Mouse (Mus musculus) gastrocnemius, postnatal 4 days (tissue): ENCODE measurements at regions not wholly inside any gene's neighbourhood (a gene's known extent, or its start where the extent isn't known, plus 50 kb on each side); places are given as distances from the start of the nearest gene placed in this dataset.

Experiments used
- DNase-seq, 2 experiments: peaks; one replicate each; pipeline ENCODE4 v3.0.0; 2021 to 2022; ENCODE audit warnings: low spot score in 2 of 2, mixed read lengths in 2 of 2

DNA sequence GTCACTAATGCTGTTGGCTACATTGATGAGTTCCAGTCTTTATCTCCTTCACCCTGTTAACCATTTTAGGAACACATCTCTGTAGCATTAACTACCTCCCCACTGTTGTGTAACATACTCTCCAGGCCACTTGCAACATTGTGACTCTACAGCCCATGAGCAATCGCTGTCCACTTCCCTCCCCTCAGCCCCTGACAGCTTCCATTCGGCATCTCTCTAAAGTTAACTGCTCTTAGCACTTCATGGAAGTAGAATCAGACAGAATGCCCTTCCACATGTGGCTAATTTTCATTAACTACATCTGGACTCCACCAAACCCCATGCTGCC lies 208.3 kb downstream of the Bcl2l11 start:
- DNase-seq, result no peak

DNA sequence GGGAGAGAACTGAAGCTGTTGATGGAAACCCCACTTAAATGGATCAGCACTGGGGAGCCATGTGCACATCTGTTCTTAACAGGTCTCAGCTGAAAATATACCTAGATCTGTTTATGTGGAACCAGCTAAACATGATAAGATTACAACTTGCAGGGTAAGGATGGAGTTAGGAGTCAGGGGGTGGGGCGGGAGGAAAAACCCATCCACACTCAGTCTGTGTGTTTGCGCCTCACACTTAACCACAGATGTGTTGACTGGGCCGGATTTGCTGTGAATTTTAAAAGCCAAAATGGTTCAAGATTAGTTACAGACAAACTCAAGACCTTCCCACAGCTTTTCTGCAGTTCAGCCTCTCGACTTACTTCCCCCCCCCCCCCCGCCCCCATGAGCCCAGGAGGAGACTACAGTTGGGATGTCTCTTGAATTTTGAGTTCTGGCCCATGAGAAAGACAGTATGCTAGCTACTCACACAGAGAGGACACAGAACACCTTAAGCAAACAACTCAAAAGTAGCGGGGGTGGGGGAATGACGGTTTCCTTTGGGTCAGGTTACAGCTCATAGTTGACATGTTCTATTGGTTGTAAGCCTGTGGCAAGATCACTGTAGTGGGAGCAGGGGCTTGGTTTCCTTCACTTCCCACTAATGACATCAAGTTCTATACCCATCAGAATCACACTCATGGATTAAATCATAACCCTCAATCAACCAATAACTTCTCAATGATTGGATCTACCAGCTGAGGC lies 209.1 kb downstream of the Bcl2l11 start:
- DNase-seq, result no peak

DNA sequence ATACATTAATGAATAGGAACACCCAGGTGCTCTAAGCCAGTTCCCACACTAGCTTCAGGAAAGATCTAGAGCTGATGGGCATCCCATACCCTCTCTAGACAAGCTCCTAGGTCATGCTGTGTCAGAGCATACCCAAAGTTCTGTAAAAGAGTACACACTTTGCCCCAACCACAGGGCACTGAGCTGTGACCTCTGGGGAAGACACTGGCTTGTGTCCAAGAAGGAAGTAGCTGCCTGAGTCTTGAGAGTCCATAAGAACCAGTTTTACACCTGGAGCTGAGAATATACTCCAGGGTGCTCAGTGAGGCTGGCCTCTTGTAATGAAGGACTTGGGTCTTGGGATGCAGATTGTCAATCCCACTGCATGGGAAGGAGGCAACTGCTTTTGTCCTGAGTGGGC lies 211.4 kb downstream of the Bcl2l11 start:
- no peak for DNase-seq

DNA sequence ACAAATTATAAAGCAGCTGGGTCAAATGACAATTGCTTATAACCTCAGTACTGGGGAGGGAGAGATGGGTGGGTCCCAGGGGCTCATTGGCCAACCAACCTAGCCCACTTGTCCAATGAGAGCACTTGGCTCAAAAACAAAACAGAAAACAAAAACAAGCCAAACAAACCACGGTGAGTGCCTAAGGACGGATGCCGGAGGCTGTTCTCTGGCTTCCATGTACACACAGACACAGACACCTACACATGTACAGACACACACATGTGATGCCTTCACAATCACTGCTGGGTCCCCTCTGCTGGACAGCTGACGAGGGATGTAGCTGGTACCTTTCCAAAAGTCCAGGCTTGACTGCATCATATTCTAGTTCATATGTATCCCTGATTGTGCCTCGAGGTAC lies 212.0 kb downstream of the Bcl2l11 start:
- no peak for DNase-seq

DNA sequence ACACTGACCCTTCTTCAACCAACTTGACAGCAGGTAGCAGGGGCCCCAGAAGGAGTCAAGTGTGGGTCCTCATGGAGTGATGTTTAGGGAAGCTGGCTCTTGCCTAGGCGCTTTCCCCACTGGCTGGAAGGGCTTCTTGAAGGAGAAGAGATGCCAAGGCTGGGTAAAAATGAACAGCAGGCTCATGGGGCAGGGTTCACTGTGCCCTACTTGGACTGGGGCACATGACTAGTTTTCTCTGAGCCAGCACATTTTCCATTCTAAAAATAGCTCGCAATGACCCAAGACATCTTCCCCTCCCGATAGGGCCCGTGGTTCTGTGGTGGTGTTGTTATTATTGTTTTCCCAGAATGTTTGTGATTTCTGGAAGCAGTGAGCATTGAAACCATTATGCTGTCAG lies 212.6 kb downstream of the Bcl2l11 start:
- DNase-seq, result no peak

DNA sequence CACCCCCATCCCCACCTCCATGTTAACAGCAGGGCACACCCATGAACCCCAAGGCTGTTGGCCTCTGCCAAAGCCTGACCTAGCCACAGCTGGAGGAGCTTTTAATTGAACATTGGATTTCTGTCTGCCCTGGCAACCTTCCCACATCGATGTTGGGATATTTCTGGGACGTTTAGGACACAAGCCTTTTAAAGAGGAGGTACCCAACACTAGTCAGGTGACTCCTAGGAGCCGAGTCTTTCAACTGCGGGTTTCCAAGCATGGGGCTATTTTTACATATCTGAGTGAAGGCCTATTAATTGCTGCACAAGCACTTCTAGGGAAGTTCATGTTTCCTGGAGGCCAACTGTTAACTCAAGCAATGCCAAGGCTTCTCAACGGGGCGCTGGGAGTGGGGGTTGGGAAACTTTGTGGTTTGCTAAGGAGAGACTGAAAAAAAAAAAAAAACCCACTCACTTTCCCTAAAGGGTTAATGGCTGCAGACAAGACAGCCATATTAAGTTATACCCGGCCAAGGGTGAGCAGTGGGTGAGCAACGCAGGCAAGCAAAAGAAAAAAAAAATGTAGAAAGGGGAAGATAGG lies 213.3 kb downstream of the Bcl2l11 start:
- DNase-seq, result no peak

DNA sequence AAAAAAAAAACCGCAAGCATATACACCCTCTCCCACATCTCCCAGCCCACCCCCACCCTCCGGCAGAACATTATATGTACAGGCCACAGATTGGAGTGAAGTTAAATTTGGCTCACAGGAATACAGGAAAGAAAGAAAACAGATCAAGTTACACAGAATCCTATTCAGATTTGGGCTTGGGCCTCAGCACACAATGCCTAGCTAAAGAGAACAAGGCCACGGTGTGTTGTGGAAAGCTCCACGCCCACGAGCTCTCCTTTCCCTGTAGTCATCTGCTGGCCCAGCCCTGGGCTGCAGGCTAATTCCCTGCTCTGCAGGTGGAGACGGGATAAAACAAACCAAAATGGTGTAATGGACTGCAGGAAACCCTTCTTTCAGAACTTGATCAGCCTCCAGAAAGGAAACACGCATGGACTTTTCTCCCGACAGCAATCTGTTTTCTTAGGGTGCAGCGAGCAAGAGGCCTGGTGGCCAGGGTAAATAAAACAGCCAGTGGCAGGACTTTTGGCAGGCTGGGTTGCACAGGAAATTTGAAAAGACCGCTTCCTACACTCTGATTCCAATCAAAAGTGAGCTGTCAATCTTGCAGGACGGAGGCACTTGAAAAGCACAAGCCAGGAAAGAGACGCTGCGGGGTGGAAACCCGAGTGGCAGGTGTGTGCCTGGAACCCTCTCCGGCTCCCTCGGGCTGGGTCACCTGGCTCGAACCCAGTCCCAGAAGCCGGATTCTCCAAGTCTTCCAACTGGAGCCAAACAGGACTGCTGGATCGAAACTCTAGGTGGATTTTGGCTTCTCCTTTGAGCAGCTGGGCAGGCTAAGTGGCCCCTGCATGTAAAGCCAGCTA lies 214.0 kb downstream of the Bcl2l11 start:
- DNase-seq, result no peak

DNA sequence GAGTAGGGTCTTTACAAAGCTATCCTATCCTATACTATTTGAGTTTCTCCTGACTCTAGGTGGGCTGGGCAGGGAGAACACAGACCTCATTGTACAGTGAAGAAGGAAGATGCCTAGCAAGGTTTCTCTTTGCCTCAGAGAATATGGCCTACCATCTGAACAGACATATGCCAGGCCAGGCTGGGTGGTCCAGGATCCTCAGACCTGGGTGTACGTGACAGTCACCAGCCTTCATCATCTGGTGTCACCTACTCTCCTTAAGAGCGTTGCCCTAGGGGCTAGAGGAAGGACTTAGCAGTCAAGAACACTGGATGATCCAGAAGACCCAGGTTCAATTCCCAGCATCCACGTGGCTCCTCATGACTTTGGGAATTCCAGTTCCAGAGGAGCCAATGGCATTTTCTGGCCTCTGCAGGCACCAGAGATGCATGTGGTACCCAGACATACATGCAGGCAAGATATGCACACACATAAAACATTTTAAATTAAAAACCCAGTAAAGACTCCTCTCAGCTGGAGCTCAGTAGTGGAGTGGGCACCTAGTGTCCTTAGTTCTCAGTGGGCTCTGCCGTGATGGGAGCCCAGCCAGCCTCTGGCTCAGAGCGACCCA lies 214.9 kb downstream of the Bcl2l11 start:
- no peak for DNase-seq

DNA sequence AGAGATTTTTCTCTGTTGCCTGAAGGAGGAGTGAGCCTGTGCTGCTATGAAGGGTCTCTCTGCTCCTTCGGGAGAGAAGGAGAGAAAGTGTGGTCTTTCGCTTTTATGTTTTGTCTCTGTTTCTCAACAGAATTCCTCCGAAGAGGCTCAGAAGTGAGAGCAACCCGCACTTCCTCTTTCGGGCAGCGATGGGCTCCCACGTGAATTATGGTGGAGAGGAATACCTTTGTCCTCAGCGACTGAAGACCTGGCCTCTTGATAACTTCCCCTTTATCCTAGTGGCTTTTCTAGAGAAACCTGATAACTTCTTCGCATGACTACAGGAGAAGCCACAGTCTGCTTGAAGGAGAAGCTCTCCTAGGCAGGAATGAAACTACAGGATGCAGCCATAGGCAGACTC lies 216.4 kb downstream of the Bcl2l11 start:
- no peak for DNase-seq

DNA sequence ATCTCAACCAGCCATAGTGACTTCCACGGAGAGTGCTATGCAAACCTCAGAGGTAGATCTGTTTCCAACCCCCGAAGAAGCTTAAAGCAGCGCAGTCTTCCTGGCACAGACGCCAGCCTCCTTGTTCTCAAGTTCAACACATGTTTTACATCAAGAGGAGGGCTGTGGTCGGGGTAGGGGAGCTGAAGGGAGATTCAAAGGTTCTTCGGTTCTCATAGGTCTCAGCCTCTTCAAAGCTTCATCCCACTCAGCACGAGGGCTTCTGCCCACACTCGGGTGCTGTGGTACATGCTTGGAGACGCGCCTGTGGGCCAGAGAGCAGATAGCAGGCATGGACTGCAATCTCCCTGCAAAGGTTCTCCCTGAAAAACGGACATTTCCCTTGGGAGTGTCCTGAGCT lies 219.7 kb downstream of the Bcl2l11 start:
- no peak for DNase-seq

DNA sequence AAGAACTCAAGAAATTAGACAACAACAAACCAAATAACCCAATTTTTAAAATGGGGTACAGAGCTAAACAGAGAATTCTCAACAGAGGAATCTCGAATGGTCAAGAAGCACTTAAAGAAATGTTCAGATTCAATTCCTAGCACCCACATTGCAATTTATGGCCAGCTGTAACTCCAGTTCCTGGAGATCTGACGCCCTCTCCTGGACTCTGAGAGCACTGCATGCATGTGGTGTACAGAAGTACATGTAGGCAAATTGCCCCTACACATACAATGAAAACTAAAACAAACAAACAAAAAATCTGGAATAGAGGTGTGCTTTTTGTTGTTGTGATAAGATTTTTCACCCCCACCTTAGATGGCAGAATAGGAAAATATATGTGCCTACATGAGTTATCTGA lies 222.7 kb downstream of the Bcl2l11 start:
- no peak for DNase-seq

DNA sequence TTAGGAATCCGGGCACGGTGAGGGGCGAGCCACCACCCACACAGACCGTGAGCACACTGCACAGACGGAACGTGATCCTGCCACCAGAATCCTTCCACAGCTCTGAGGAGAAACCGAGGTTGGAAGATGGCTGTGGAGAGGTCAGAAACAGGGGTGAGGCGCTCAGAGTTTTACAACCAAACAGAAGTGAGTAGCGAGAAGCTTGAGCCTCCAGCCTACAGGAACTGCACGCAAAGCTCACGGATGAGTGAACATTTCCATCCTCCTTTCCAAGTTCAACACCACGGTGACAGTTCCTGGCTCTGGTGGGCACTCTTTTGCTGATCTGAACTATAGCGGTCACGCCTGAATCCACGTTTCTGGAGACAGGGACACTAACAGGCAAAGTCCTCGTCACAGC lies 225.6 kb downstream of the Bcl2l11 start:
- DNase-seq, result no peak

DNA sequence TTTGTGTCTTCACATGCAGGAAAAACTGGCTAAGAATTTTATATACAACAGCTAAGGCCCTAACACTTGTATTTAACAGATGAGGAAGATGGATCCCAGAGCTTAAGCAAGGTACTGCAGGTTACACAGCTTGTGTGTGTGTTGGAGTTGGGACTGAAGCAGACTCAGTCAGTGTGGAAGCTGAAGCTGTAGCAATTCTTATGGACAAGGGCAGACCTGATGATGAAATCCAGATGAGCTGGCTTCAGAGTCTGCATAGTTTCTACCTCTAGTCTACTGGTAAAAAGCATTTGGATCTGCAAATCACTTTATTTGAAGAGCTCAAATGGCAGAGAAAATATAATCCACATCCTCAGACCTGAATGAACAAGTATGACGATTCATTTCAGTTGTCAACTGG lies 226.7 kb downstream of the Bcl2l11 start:
- no peak for DNase-seq

DNA sequence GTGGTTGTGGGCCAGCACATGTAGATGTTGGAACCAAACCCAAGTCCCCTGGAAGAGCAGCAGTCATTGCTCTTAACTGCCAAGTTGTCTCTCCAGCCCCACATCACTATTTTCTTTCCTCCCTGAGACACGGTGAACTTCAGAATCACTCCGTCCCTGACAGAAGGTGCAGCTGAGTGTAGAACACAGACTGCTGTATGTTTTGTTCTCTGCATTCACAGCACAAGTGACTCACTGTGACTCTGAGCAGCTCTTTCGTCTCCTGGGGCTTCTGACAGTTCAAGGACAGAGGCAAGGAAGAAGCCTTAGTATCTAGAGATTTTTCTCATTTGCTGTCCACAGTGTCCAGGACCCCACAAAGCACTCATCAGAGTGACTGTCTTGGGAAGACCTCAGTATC lies 227.6 kb downstream of the Bcl2l11 start:
- no peak for DNase-seq

DNA sequence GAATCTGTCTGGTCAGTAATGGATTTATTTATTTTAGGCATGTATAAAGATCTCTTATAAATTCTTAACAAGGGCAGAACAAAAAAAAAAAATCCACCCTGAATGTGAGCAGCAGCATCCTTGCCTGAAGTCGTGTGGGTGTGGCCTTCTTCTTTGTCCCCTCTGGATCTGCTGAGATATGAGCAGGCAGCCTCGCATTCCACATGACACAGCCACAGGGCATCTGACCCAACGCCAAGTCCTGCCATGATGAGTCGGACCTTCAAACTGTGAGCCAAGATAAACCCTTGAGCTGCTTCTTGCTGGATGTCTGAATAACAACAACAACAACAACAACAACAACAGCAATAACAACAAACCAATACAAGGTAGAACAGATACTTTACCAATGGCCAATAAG lies 230.5 kb downstream of the Bcl2l11 start:
- DNase-seq, result no peak

DNA sequence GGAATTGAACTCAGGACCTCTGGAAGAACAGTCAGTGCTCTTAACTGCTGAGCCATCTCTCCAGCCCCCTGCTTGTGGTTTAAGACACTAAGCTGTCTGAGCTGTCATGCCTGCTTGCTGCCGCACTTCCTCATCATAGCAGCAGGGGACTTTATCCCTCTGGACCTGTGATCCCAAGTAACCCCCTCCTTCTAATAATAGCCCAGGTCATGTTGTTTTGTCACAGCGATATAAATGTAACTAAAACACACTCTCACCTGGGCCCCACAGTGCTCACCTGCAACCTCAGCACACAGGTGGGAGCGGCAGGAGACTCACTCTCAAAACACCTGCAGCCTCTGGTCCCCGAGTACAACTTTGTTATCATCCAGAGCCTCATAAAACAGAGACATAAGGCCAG lies 231.9 kb upstream of the Spdye4c start:
- DNase-seq, result no peak

DNA sequence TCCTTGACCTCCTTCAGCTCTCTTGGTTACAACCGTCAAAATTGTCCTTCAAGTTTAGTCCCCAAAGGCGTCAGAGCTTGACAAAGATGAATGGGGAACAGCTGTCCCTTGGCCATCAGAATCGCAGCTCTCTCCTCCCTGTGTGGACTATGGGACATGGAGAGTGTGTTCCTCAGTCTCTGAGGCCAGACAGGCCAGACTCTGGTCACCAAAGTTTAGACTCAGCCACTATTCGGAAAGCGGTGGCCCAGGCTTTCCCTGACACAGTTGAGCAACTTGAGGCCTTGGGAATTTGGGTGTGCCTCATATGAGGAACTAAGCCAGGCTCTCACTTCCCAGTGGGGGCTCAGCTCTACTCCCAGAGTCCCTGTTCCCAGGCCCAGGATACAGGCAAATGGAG lies 230.5 kb upstream of the Spdye4c start:
- no peak for DNase-seq

DNA sequence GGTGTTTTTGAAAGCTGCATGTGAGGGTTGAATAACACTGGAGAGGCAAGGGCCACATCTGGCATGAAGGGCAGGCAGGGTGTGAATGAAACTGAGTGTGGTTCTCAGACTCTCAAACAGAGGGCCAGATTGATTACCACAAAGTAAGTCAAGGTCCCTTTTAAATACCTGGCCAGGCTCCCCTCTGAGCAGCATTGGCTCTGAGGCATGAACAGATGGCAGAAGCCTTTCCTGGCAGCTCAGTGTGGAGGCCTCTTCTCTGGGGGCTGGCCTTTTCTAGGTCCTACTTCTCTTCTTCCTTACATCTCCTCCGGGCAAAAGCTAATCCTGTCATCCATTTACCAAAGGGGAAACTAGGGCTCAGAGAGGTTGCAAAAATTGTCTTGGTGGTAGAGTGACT lies 229.6 kb upstream of the Spdye4c start:
- DNase-seq, result no peak

DNA sequence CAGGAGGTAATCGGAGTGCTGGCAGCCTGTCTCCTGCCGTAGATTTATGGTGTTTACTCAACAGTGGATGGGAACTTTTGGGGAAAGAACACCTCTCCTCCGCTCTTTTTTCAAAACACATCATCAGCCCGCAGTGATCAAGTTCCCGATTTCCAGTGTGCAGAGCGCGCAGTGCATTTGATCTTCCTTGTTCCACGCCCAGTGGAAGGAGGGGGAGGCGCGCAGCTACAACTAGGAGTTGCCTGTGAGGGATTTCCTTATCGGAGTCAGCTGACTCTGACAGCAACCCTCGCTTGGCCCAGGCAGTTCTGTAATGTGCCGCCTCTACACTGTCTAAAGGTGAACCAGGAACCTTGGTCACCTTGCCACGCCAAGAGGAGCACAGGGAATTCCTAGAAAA lies 226.8 kb upstream of the Spdye4c start:
- no peak for DNase-seq

DNA sequence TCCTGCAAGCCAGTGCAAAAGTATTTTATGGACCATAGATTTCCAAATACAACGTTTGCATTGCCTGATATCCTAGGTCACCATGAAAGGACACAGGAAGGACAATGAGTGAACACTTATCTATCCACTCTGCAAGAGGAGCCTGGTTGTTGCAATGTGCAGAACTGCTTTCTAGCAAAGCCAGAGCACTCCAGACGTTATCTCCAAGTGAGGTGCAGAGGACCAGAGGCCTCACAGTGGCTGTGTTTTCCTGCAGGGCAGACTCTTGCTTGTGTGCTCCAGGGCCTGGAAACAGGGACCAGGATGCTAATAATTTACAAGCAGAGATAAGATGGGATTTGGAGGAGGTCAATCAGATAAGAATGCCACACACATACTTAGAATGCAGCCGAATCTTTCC lies 226.0 kb upstream of the Spdye4c start:
- no peak for DNase-seq

DNA sequence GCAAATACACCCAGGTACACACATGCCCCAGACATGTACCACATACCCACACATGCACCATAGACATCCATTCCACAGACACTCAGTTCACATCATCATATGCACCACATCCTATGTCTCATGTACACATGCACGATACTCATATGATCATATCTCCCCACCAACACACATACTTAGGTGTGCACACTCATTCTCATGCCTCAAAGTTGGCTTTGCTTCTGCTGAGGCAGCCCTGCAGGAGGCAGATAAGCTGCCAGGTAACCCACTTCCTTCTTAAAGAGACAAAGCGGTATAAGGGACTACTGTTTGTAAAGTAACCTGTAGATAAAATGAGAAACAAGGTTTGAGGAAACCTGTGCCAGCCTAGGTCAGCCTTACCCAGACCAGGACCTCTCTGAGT lies 225.2 kb upstream of the Spdye4c start:
- no peak for DNase-seq
